11 mouse cellular contexts compared by ENCODE assay signal in genomic region chr6:112973786-112974720, GRCm38 (mm10). TPM values are rescaled to one million over a fixed set of nuclear protein-coding genes. Genes with fewer than 3 reads are reported as not detected.
DNase-seq lines count a peak whose midpoint lies in the region; ATAC-seq lines count a peak whose summit lies in the region.
"Had no signal": no experiment of that assay in that cellular context is flagged by ENCODE, and none has a peak within 500 bp of the region (broad histone marks: within the 10 kb centered on the region; RNA-seq: fewer than 3 reads in every experiment).

No protein-coding gene starts in this region.

- ATAC-seq in neural tube, embryonic 11.5 days (ENCODE audit: insufficient read depth, low FRiP score, low TSS enrichment): no peak
- ATAC-seq in embryonic facial prominence, embryonic 13.5 days (ENCODE audit: insufficient number of reproducible peaks, insufficient read depth, low FRiP score, low TSS enrichment, low read depth): no peak
- ATAC-seq in stomach, embryonic 14.5 days (ENCODE audit: insufficient number of reproducible peaks, insufficient read depth, low FRiP score, low read depth): no peak

- H3K27ac ChIP-seq in neural tube, embryonic 11.5 days (ENCODE audit: low read depth, low read length): peak overlapping the region; percentile 71
- H3K27ac ChIP-seq in embryonic facial prominence, embryonic 13.5 days: peak overlapping the region; percentile 51; the same call in 1 of the 2 replicates
- H3K27ac ChIP-seq in limb, embryonic 10.5 days: peak overlapping the region; percentile 80
- peak overlapping the region; percentile 12; the same call in 1 of the 2 replicates for H3K27ac ChIP-seq in stomach, embryonic 14.5 days (ENCODE audit: low read length)
- H3K27ac ChIP-seq: gastrocnemius, adult 2 months had no signal

- no peak overlapping the region for H3K9ac ChIP-seq in neural tube, embryonic 11.5 days (ENCODE audit: low read length)
- H3K9ac ChIP-seq in embryonic facial prominence, embryonic 13.5 days: no peak overlapping the region
- H3K9ac ChIP-seq in stomach, embryonic 14.5 days (replicated peaks; ENCODE audit: low read depth, low read length): no peak overlapping the region

- DNase-seq in neural tube, embryonic 11.5 days (ENCODE audit: low spot score): peak; percentile 47
- no peak for DNase-seq in neural tube, embryonic 10.5 days (ENCODE audit: extremely low spot score, low spot score)
- DNase-seq in limb, embryonic 10.5 days (ENCODE audit: low spot score): no peak
- no peak for DNase-seq in spleen, postnatal 14 days (ENCODE audit: low spot score in 2 of 2)
- no peak for DNase-seq in urinary bladder, postnatal 14 days (ENCODE audit: low spot score)
- no peak for DNase-seq in kidney, postnatal 25 days
- DNase-seq: cerebellum, adult 2 months; gastrocnemius, adult 2 months; kidney, adult 2 months had no signal

- no peaks in the 10 kb centered on the region for H3K9me3 ChIP-seq in neural tube, embryonic 11.5 days (ENCODE audit: control insufficient read depth, low read length)
- H3K9me3 ChIP-seq in embryonic facial prominence, embryonic 13.5 days: no peaks in the 10 kb centered on the region
- H3K9me3 ChIP-seq in limb, embryonic 10.5 days (replicated peaks): no peaks in the 10 kb centered on the region
- H3K9me3 ChIP-seq in stomach, embryonic 14.5 days (ENCODE audit: control insufficient read depth, low read depth, low read length): no peaks in the 10 kb centered on the region

- no peak overlapping the region for H3K4me3 ChIP-seq in neural tube, embryonic 11.5 days (ENCODE audit: low read depth, low read length)
- H3K4me3 ChIP-seq in embryonic facial prominence, embryonic 13.5 days: no peak overlapping the region
- H3K4me3 ChIP-seq in limb, embryonic 10.5 days: no peak overlapping the region
- no peak overlapping the region for H3K4me3 ChIP-seq in stomach, embryonic 14.5 days (ENCODE audit: low read depth, low read length)
- H3K4me3 ChIP-seq: gastrocnemius, adult 2 months had no signal

- peak overlapping the region; percentile 10; the same call in 1 of the 2 replicates for H3K4me2 ChIP-seq in neural tube, embryonic 11.5 days (ENCODE audit: low read depth)
- no peak overlapping the region for H3K4me2 ChIP-seq in embryonic facial prominence, embryonic 13.5 days
- H3K4me2 ChIP-seq in stomach, embryonic 14.5 days (replicated peaks; ENCODE audit: low read depth, low read length): no peak overlapping the region

- peaks cover 26% of the 10 kb centered on the region for H3K4me1 ChIP-seq in neural tube, embryonic 11.5 days (ENCODE audit: control insufficient read depth, insufficient read depth, low read length)
- H3K4me1 ChIP-seq in embryonic facial prominence, embryonic 13.5 days: peaks cover 40% of the 10 kb centered on the region
- H3K4me1 ChIP-seq in limb, embryonic 10.5 days: peaks cover 41% of the 10 kb centered on the region
- H3K4me1 ChIP-seq in stomach, embryonic 14.5 days (ENCODE audit: control insufficient read depth, insufficient read depth, low read length): peaks cover 31% of the 10 kb centered on the region

- H3K27me3 ChIP-seq in neural tube, embryonic 11.5 days (ENCODE audit: control insufficient read depth, insufficient read depth, low read length): no peaks in the 10 kb centered on the region
- no peaks in the 10 kb centered on the region for H3K27me3 ChIP-seq in embryonic facial prominence, embryonic 13.5 days
- no peaks in the 10 kb centered on the region for H3K27me3 ChIP-seq in limb, embryonic 10.5 days (ENCODE audit: low read depth, poor library complexity, severe bottlenecking)
- no peaks in the 10 kb centered on the region for H3K27me3 ChIP-seq in stomach, embryonic 14.5 days (ENCODE audit: control insufficient read depth, insufficient read depth, low read length)

- WGBS in neural tube, embryonic 11.5 days: 52% methylated on average over 19 of the region's 19 CpGs
- WGBS in embryonic facial prominence, embryonic 13.5 days: 71% methylated on average over 19 of the region's 19 CpGs
- WGBS in limb, embryonic 10.5 days: 81% methylated on average over 19 of the region's 19 CpGs
- WGBS in stomach, embryonic 14.5 days: 54% methylated on average over 19 of the region's 19 CpGs

- H3K36me3 ChIP-seq in neural tube, embryonic 11.5 days (ENCODE audit: control insufficient read depth, insufficient read depth, low read length): no peaks in the 10 kb centered on the region
- no peaks in the 10 kb centered on the region for H3K36me3 ChIP-seq in embryonic facial prominence, embryonic 13.5 days
- no peaks in the 10 kb centered on the region for H3K36me3 ChIP-seq in limb, embryonic 10.5 days
- H3K36me3 ChIP-seq in stomach, embryonic 14.5 days (ENCODE audit: control insufficient read depth, insufficient read depth, low read length): no peaks in the 10 kb centered on the region

RNA-seq across cellular contexts. Expression of gene Srgap3, which starts 27.0 kb away (rescaled TPM):
- 37.4 and 42.0 TPM in 2 replicates for polyA plus RNA-seq in neural tube, embryonic 11.5 days (2014; fragmentation: Nextera tagmentation; extraction: Ambion mirVana)
- polyA plus RNA-seq in embryonic facial prominence, embryonic 13.5 days (2015; fragmentation: Nextera tagmentation; extraction: Ambion mirVana): 6.5 and 7.1 TPM in 2 replicates
- 2.1 and 3.8 TPM in 2 replicates for polyA plus RNA-seq in limb, embryonic 10.5 days (2016; fragmentation: Nextera tagmentation; extraction: Ambion mirVana)
- polyA plus RNA-seq in stomach, embryonic 14.5 days (2014; fragmentation: Nextera tagmentation; extraction: Ambion mirVana): 13.3 and 15.3 TPM in 2 replicates

Comparison
In these comparisons a context has a peak if more than half of its experiments do, and no peak if none do; other contexts are left out.
1. H3K27ac ChIP-seq: peak in every context shown above with its lines; median percentile 80 in limb, embryonic 10.5 days; 71 in neural tube, embryonic 11.5 days; 51 in embryonic facial prominence, embryonic 13.5 days; 12 in stomach, embryonic 14.5 days.